Mouse (Mus musculus) kidney, postnatal 0 days (tissue): ENCODE data around the gene Flrt2. TPM values are rescaled to one million over a fixed set of nuclear protein-coding genes. Genes with fewer than 3 reads are reported as not detected.

ENCODE experiments used
- ATAC-seq: fragments of 200-750 bp; cut with Nextera tagmentation; replicated peaks from 2 replicates; pipeline ENCODE4 v1.8.0; 2017; ENCODE audit warnings: low read depth, moderate number of reproducible peaks, moderate TSS enrichment, moderate library complexity; ENCODE audit not compliant: low FRiP score
- DNase-seq: peaks from one replicate; pipeline ENCODE4 v3.0.0-alpha.2; 2016; ENCODE audit warnings: low spot score
- H3K27ac ChIP-seq: fragments of 300-500 bp; sonication (generic); 2 replicates; pipeline ENCODE4 v1.5.1; 2014; ENCODE audit warnings: mild to moderate bottlenecking
- H3K27me3 ChIP-seq: fragments of 300-500 bp; sonication (generic); 2 replicates; pipeline ENCODE4 v1.6.1; 2014; ENCODE audit warnings: low read length, mixed read lengths; ENCODE audit not compliant: insufficient read depth
- H3K36me3 ChIP-seq: fragments of 300-500 bp; sonication (generic); 2 replicates; pipeline ENCODE4 v1.6.1; 2014; ENCODE audit warnings: low read length, mixed read lengths; ENCODE audit not compliant: insufficient read depth
- H3K4me1 ChIP-seq: fragments of 300-500 bp; sonication (generic); replicated peaks from 2 replicates; pipeline ENCODE4 v1.6.1; 2014; ENCODE audit warnings: antibody characterized with exemption, low read length, mixed read lengths; ENCODE audit not compliant: insufficient read depth
- H3K4me2 ChIP-seq: fragments of 300-500 bp; sonication (generic); 2 replicates; pipeline ENCODE4 v1.6.1; 2014; ENCODE audit warnings: mild to moderate bottlenecking, low read length, moderate library complexity, mixed read lengths
- H3K4me3 ChIP-seq: fragments of 300-500 bp; sonication (generic); replicated peaks from 2 replicates; pipeline ENCODE4 v1.5.1; 2014; ENCODE audit warnings: low read depth, low read length
- H3K9ac ChIP-seq: fragments of 300-500 bp; sonication (generic); 2 replicates; pipeline ENCODE4 v1.6.1; 2014; ENCODE audit warnings: low read depth, low read length
- H3K9me3 ChIP-seq: fragments of 300-500 bp; sonication (generic); replicated peaks from 2 replicates; pipeline ENCODE4 v1.6.1; 2016; ENCODE audit warnings: low read length, inconsistent platforms, mixed read lengths
- CTCF ChIP-seq: IDR thresholded peaks from 2 replicates; pipeline ENCODE4 v1.5.1; 2016; ENCODE audit warnings: antibody characterized with exemption, low read depth, mild to moderate bottlenecking, moderate library complexity
- WGBS: fragments of 180-500 bp; shearing (Covaris S2); extraction: QIAGEN DNeasy Blood & Tissue Kit; methylation state at CpG from one replicate; pipeline ENCODE4 v1.1.7; 2014; 5-methylcytosine and 5-hydroxymethylcytosine counted together
- polyA plus RNA-seq: library from polyadenylated mRNA; unstranded; fragments of >200 nt; fragmentation: Nextera tagmentation; extraction: Ambion mirVana; gene quantifications from 2 replicates; pipeline ENCODE4 v1.2.1, GENCODE M21; 2015

The Flrt2 gene
- polyA plus RNA-seq, 1 experiment from 2014 or later: 15.6 TPM

GRCm38 (mm10) chr12:95741296-95741695, 49.3 kb downstream of the Flrt2 start:
- Histone ChIP-seq H3K27me3 (no peaks in the 10 kb centered on the region), H3K4me3 (no peak overlapping the region), H3K4me1 (no peaks in the 10 kb centered on the region; the same call in 1 of the 2 replicates), H3K36me3 (no peaks in the 10 kb centered on the region), H3K9me3 (no peaks in the 10 kb centered on the region), H3K4me2 (no peak overlapping the region), H3K9ac (no peak overlapping the region), H3K27ac (no peak overlapping the region)
- WGBS: 66% methylated on average over 11 of the region's 11 CpGs
- TF ChIP-seq CTCF: no peak
- no peak for DNase-seq
- no peak for ATAC-seq

GRCm38 (mm10) chr12:95744307-95744706, 52.3 kb downstream of the Flrt2 start:
- WGBS: 35% methylated on average over 4 of the region's 4 CpGs
- no peak; the same call in 1 of the 2 replicates for ATAC-seq

GRCm38 (mm10) chr12:95746856-95747579, 55.0 kb downstream of the Flrt2 start:
- no peaks in the 10 kb centered on the region for H3K9me3 ChIP-seq
- TF ChIP-seq CTCF: peak; percentile 10; the same call in 1 of the 2 replicates
- no peak overlapping the region for H3K4me3 ChIP-seq
- no peak overlapping the region for H3K27ac ChIP-seq
- WGBS: 19% methylated on average over 10 of the region's 10 CpGs
- no peaks in the 10 kb centered on the region; the same call in 1 of the 2 replicates for H3K4me1 ChIP-seq
- peak; percentile 38 for DNase-seq
- no peaks in the 10 kb centered on the region for H3K27me3 ChIP-seq
- H3K4me2 ChIP-seq: no peak overlapping the region
- no peaks in the 10 kb centered on the region for H3K36me3 ChIP-seq
- H3K9ac ChIP-seq: no peak overlapping the region
- ATAC-seq: no peak

More at GRCm38 (mm10) chr12:95744307-95744706, 52.3 kb downstream of the Flrt2 start:
- no peak for TF ChIP-seq CTCF
- Histone ChIP-seq H3K9ac (0 out of 2 replicates have a peak overlapping the region, but pooled peaks have one; percentile 18), H3K27ac (no peak overlapping the region), H3K27me3 (no peaks in the 10 kb centered on the region), H3K4me1 (no peaks in the 10 kb centered on the region; the same call in 1 of the 2 replicates), H3K9me3 (no peaks in the 10 kb centered on the region), H3K36me3 (no peaks in the 10 kb centered on the region), H3K4me3 (no peak overlapping the region), H3K4me2 (no peak overlapping the region)
- peak; percentile 19 for DNase-seq

- Histone ChIP-seq H3K27me3 (no peaks in the 10 kb centered on the region), H3K4me1 (no peaks in the 10 kb centered on the region; the same call in 1 of the 2 replicates), H3K4me3 (no peak overlapping the region), H3K36me3 (no peaks in the 10 kb centered on the region), H3K4me2 (no peak overlapping the region), H3K27ac (no peak overlapping the region), H3K9me3 (no peaks in the 10 kb centered on the region), H3K9ac (no peak overlapping the region)
- 97% methylated on average over 2 of the region's 2 CpGs for WGBS
- DNase-seq: no peak
- no peak for TF ChIP-seq CTCF
- no peak for ATAC-seq
Measured at GRCm38 (mm10) chr12:95748760-95749159, 56.7 kb downstream of the Flrt2 start.

GRCm38 (mm10) chr12:95749248-95749647, 57.2 kb downstream of the Flrt2 start:
- WGBS: 86% methylated on average over 2 of the region's 2 CpGs
- Histone ChIP-seq H3K27me3 (no peaks in the 10 kb centered on the region), H3K9ac (no peak overlapping the region), H3K4me3 (no peak overlapping the region), H3K4me1 (no peaks in the 10 kb centered on the region; the same call in 1 of the 2 replicates), H3K36me3 (no peaks in the 10 kb centered on the region), H3K4me2 (no peak overlapping the region), H3K9me3 (no peaks in the 10 kb centered on the region), H3K27ac (no peak overlapping the region)
- no peak for TF ChIP-seq CTCF
- DNase-seq (no peak), ATAC-seq (no peak)

- TF ChIP-seq CTCF: no peak
- Histone ChIP-seq H3K27me3 (no peaks in the 10 kb centered on the region), H3K4me1 (no peaks in the 10 kb centered on the region), H3K9ac (no peak overlapping the region), H3K9me3 (no peaks in the 10 kb centered on the region; the same call in 1 of the 2 replicates), H3K27ac (no peak overlapping the region), H3K4me2 (no peak overlapping the region), H3K4me3 (no peak overlapping the region), H3K36me3 (no peaks in the 10 kb centered on the region)
- ATAC-seq (no peak), DNase-seq (no peak)
- 85% methylated on average over 5 of the region's 5 CpGs for WGBS
Measured at GRCm38 (mm10) chr12:95759212-95759746, 67.3 kb downstream of the Flrt2 start.
